Mouse (Mus musculus) macrophage (primary cell): Measurements from ENCODE around the gene Adcy1. TPM values are rescaled to one million over a fixed set of nuclear protein-coding genes. Genes with fewer than 3 reads are reported as not detected.

Experiments
- H3K27ac ChIP-seq: fragments of 350-480 bp; formaldehyde crosslinking; 2 replicates; pipeline ENCODE4 v1.9.0; 2021
- H3K36me3 ChIP-seq: fragments of 350-480 bp; formaldehyde crosslinking; 2 replicates; pipeline ENCODE4 v1.9.0; 2021; ENCODE audit errors: inconsistent target
- H3K4me3 ChIP-seq: fragments of 350-480 bp; formaldehyde crosslinking; 2 replicates; pipeline ENCODE4 v1.9.0; 2021; ENCODE audit errors: inconsistent target
- H3K79me2 ChIP-seq: fragments of 350-480 bp; formaldehyde crosslinking; 2 replicates; pipeline ENCODE4 v1.9.0; 2021; ENCODE audit errors: inconsistent target
- WGBS: methylation state at CpG from one replicate; pipeline ENCODE4 v1.1.7; 2026; ENCODE audit warnings: inconsistent platforms; ENCODE audit not compliant: missing documents; 5-methylcytosine and 5-hydroxymethylcytosine counted together
- polyA plus RNA-seq: library from polyadenylated mRNA; stranded (reverse); fragments of 250-400 nt; gene quantifications from 3 replicates; pipeline ENCODE4 v1.2.4, GENCODE M21; 2018; ENCODE audit warnings: inconsistent platforms

The Adcy1 gene
- polyA plus RNA-seq, 1 experiment from 2014 or later = not detected

DNA sequence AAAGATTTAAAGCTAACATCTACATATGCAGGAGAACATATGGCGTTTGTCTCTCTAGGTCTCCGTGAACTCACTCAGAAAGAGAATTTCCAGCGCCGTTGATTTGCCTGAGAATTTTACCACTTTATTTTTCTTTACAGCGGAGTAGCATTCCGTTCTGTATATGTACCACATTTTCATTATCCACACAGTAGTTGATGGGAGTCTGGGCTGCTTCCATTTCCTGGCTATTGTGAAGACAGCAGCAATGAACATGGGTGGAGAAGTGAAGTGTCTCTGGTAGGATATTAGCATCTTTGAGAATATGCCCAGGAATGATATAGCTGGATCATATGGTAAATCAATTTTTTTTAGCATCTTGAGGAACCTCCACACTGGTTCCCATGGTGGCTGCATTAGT, 31.6 kb downstream of the Adcy1 start:
- no peaks in the 10 kb centered on the region for H3K36me3 ChIP-seq
- no peak overlapping the region for H3K27ac ChIP-seq
- no peak overlapping the region for H3K4me3 ChIP-seq
- 89% methylated on average over 6 of the region's 6 CpGs for WGBS
- H3K79me2 ChIP-seq = no peaks in the 10 kb centered on the region

- 75% methylated on average over 6 of the region's 6 CpGs for WGBS
- Histone ChIP-seq H3K27ac (no peak overlapping the region), H3K4me3 (no peak overlapping the region), H3K79me2 (no peaks in the 10 kb centered on the region), H3K36me3 (no peaks in the 10 kb centered on the region)
Observed at GRCm38 (mm10) chr11:7101674-7102073, 38.4 kb downstream of the Adcy1 start.

- 72% methylated on average over 14 of the region's 14 CpGs for WGBS
- no peak overlapping the region for H3K4me3 ChIP-seq
- no peaks in the 10 kb centered on the region for H3K79me2 ChIP-seq
- no peaks in the 10 kb centered on the region for H3K36me3 ChIP-seq
- no peak overlapping the region for H3K27ac ChIP-seq
Observed at GRCm38 (mm10) chr11:7102256-7103194, 39.2 kb downstream of the Adcy1 start.

GRCm38 (mm10) chr11:7105337-7105736, 42.0 kb downstream of the Adcy1 start:
- Histone ChIP-seq H3K4me3 (no peak overlapping the region), H3K79me2 (no peaks in the 10 kb centered on the region), H3K36me3 (no peaks in the 10 kb centered on the region), H3K27ac (no peak overlapping the region)
- WGBS = 79% methylated on average over 8 of the region's 8 CpGs

DNA sequence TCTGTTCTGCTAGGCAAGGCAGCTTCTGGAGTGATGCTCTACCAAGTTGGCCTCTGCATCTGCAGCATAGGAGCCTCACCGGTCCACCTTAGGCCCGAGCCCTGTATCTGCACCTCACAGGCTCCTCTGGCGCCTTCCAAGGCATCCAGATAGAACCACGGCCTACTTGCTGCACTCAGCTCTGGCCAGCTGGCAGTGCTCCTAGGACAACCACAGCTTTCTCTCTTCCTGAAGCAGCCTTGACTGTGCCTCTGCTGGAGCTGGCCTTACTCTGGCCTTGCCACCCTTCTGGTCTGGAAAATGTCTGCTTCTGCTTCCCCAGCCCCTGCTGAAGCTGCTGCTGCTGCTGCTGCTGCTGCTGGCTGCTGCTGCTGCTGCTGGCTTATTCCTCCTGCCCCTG, 45.8 kb downstream of the Adcy1 start:
- 84% methylated on average over 4 of the region's 4 CpGs for WGBS
- H3K27ac ChIP-seq = no peak overlapping the region
- H3K4me3 ChIP-seq = no peak overlapping the region
- no peaks in the 10 kb centered on the region for H3K79me2 ChIP-seq
- H3K36me3 ChIP-seq = no peaks in the 10 kb centered on the region

- Histone ChIP-seq H3K27ac (no peak overlapping the region), H3K79me2 (no peaks in the 10 kb centered on the region), H3K4me3 (no peak overlapping the region), H3K36me3 (no peaks in the 10 kb centered on the region)
- WGBS = 70% methylated on average over 4 of the region's 4 CpGs
Observed at GRCm38 (mm10) chr11:7113046-7113445, 49.8 kb downstream of the Adcy1 start.

DNA sequence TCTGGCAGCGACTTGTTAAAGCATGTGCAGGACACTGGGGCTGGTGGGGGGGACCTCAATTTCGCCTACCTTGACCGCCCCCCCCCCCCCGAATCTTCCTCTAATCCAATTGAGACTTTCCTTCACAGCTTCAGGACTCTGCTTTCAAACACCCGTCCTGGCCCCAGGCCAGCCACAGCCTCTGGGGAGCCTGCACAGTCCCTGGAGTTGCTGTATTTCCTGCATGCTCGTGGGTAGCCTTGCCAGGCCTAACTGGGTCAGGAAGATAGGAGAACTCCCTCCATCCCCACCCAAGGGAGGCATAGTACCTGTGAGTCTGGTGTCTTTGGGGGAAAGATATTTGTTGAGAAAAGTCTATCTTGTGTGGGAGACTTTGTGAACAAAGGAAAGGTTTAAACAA, 50.4 kb downstream of the Adcy1 start:
- H3K36me3 ChIP-seq = no peaks in the 10 kb centered on the region
- no peaks in the 10 kb centered on the region for H3K79me2 ChIP-seq
- H3K27ac ChIP-seq = no peak overlapping the region
- WGBS = 47% methylated on average over 3 of the region's 6 CpGs
- no peak overlapping the region for H3K4me3 ChIP-seq

- no peak overlapping the region for H3K4me3 ChIP-seq
- H3K27ac ChIP-seq = no peak overlapping the region
- H3K79me2 ChIP-seq = no peaks in the 10 kb centered on the region
- whole genome bisulfite sequencing = 87% methylated on average over 9 of the region's 9 CpGs
- no peaks in the 10 kb centered on the region for H3K36me3 ChIP-seq
Observed at GRCm38 (mm10) chr11:7114312-7114711, 51.0 kb downstream of the Adcy1 start.

DNA sequence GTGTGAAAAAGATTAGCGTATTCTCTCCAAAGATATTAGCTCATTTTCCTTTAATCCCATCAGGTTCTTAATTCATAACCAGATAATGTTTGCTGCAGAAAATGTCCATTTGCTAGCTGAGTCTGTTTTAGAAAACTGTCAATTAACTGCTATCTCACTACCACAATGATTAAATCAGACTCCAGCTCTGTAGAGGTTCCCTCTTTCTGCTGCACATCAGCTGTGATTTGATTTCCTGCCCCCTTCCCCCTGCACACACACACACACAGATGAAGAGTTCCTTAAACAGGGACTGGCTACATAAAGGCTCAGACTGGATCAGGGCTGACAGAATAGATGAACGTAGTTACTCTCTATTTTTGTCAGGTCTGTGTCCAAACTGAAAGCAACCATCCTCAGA, 53.4 kb downstream of the Adcy1 start:
- H3K79me2 ChIP-seq = no peaks in the 10 kb centered on the region
- 86% methylated on average over 2 of the region's 2 CpGs for WGBS
- H3K27ac ChIP-seq = no peak overlapping the region

GRCm38 (mm10) chr11:7129319-7130051, 66.2 kb downstream of the Adcy1 start:
- H3K36me3 ChIP-seq = no peaks in the 10 kb centered on the region
- H3K27ac ChIP-seq = no peak overlapping the region
- H3K4me3 ChIP-seq = no peak overlapping the region
- no peaks in the 10 kb centered on the region for H3K79me2 ChIP-seq
- 87% methylated on average over 7 of the region's 8 CpGs for WGBS

More for the DNA sequence above, 53.4 kb downstream of the Adcy1 start:
- no peak overlapping the region for H3K4me3 ChIP-seq
- no peaks in the 10 kb centered on the region for H3K36me3 ChIP-seq

- WGBS = 91% methylated on average over 7 of the region's 7 CpGs
- H3K36me3 ChIP-seq = no peaks in the 10 kb centered on the region
Observed at GRCm38 (mm10) chr11:7132736-7133387, 69.6 kb downstream of the Adcy1 start.

GRCm38 (mm10) chr11:7133736-7134135, 70.4 kb downstream of the Adcy1 start:
- Histone ChIP-seq H3K4me3 (no peak overlapping the region), H3K36me3 (no peaks in the 10 kb centered on the region), H3K27ac (no peak overlapping the region), H3K79me2 (no peaks in the 10 kb centered on the region)
- 97% methylated on average over 5 of the region's 5 CpGs for WGBS

More at GRCm38 (mm10) chr11:7132736-7133387, 69.6 kb downstream of the Adcy1 start:
- H3K4me3 ChIP-seq = no peak overlapping the region
- no peak overlapping the region for H3K27ac ChIP-seq
- H3K79me2 ChIP-seq = no peaks in the 10 kb centered on the region

GRCm38 (mm10) chr11:7134319-7134718, 71.0 kb downstream of the Adcy1 start:
- Histone ChIP-seq H3K4me3 (no peak overlapping the region), H3K27ac (no peak overlapping the region), H3K36me3 (no peaks in the 10 kb centered on the region), H3K79me2 (no peaks in the 10 kb centered on the region)
- 88% methylated on average over 5 of the region's 5 CpGs for WGBS

GRCm38 (mm10) chr11:7135301-7135700, 72.0 kb downstream of the Adcy1 start:
- H3K79me2 ChIP-seq = no peaks in the 10 kb centered on the region
- H3K36me3 ChIP-seq = no peaks in the 10 kb centered on the region
- no peak overlapping the region for H3K4me3 ChIP-seq
- no peak overlapping the region for H3K27ac ChIP-seq
- 87% methylated on average over 6 of the region's 6 CpGs for WGBS

DNA sequence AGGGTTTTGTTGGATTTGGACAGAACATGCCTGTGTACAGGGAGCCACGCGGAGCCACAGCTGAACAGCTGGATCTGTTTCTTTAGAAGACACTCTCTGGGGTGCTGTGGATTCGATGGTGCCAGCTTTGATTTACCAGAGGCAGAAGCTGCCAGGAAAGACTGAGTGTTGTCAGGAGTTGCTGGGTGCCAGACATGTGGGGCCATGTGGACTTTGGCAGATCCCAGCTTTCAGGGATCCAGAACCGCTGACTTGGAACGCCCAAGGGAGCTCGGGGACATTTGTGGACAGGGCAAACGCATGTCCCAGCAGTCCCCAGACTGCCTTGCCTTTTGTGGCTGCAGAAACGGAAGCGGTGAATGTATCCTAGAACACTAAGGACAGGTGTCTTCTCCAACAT, 72.5 kb downstream of the Adcy1 start:
- Histone ChIP-seq H3K36me3 (no peaks in the 10 kb centered on the region), H3K79me2 (no peaks in the 10 kb centered on the region), H3K27ac (no peak overlapping the region), H3K4me3 (no peak overlapping the region)
- 89% methylated on average over 9 of the region's 9 CpGs for WGBS
